Mouse (Mus musculus): Measurements from ENCODE around the gene Fbf1. TPM values are rescaled to one million over a fixed set of nuclear protein-coding genes. Genes with fewer than 3 reads are reported as not detected.

The Fbf1 gene
- polyA plus RNA-seq, 1 experiment, result 153 TPM

DNA sequence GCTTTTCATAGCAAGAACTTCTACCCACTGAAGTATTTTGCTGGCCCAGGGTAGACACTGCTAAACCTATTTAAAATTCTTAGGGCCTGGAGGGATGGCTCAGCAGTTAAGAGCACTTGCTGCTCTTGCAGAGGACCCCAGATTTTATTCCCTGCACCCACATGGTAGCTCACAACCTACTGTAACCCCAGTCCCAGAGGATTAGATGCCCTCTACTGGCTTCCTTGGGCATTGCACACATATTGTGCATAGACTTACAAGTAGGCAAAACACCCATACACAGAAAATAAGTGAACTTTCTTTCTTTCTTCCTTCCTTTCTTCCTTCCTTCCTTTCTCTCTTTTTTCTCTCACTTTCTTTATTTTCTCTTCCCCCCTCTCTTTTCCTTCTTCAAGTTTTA is 50.1 kb downstream of the Fbf1 start:
- TF ChIP-seq POLR2A (IDR thresholded peaks at IDR 0.05; ENCODE audit: borderline replicate concordance, extremely low read depth, insufficient read depth, insufficient read length, poor library complexity, severe bottlenecking) (no peak), CTCF (IDR thresholded peaks at IDR 0.05; ENCODE audit: borderline replicate concordance, extremely low read depth, insufficient read depth, insufficient read length) (no peak; the same call in 1 of the 2 replicates)
- no peak for DNase-seq (ENCODE audit: low read depth)

DNA sequence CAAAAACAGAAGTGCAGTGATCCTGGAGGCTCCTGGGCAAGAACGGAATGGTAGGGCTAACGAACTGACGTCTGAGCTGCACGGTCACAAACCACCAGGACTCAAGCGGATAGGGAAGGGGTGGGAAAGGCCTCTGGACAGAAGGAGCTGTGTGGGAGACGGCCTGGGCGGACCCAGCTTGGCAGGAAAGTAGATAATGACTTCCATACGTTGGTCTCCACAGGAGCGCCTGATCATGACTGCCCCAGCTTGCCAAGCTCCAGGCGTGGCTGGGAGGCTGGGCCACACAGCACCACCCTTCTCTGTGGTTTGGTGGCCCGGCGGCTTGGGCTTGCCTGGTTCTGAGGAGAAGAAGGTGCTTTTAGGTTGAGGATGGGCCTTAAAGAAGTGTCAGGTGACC is 50.7 kb downstream of the Fbf1 start:
- no peak for TF ChIP-seq CTCF (IDR thresholded peaks at IDR 0.05; ENCODE audit: borderline replicate concordance, extremely low read depth, insufficient read depth, insufficient read length)
- no peak for TF ChIP-seq POLR2A (IDR thresholded peaks at IDR 0.05; ENCODE audit: borderline replicate concordance, extremely low read depth, insufficient read depth, insufficient read length, poor library complexity, severe bottlenecking)
- DNase-seq (ENCODE audit: low read depth), result no peak

DNA sequence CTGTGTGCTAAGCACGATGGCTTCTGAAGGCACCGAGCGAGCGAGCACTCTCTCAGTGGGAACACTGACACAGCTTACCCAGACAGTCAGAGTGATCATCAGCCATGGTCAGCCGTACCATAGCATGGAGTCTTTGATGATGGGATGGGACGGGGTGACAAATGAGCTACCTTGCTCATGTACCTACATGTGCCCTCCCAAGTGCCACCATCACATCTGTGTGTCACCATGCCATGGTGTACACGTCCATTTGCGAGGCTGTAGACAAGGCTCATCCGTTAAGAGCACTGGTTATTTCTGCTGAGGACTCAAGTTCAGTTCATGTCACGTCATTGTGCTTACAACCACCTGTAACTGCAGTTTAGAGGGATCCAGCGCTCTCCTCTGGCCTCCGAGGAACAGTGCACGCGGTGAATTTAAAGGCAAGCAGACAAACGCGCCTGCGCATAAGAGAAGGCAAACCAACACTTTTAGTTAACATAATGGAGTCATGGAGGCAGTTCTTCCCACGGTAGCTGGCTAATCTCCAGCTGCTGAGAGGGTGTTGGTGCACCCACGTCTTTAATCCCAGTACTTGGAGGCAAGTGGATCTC is 56.3 kb downstream of the Fbf1 start:
- TF ChIP-seq CTCF (IDR thresholded peaks at IDR 0.05; ENCODE audit: borderline replicate concordance, extremely low read depth, insufficient read depth, insufficient read length) (no peak), POLR2A (IDR thresholded peaks at IDR 0.05; ENCODE audit: borderline replicate concordance, extremely low read depth, insufficient read depth, insufficient read length, poor library complexity, severe bottlenecking) (no peak)
- no peak for DNase-seq (ENCODE audit: low read depth)

DNA sequence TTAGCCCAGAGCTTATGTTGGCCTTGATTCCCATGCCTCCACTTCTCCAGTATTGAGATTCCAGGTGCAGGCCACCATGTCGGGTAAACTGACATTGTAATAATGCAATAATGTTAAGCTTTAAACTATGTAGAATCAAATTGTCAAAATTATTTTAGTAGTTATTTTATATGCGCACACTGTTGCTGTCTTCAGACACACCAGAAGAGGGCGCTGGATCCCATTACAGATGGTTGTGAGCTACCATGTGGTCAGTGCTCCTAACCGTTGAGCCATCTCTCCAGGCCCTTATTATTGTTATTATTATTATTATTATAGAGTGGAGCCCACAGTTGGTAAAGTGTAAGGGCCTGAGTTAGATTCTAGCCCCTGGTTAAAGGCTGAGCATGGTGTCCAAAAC is 56.9 kb downstream of the Fbf1 start:
- TF ChIP-seq POLR2A (IDR thresholded peaks at IDR 0.05; ENCODE audit: borderline replicate concordance, extremely low read depth, insufficient read depth, insufficient read length, poor library complexity, severe bottlenecking) (no peak), CTCF (IDR thresholded peaks at IDR 0.05; ENCODE audit: borderline replicate concordance, extremely low read depth, insufficient read depth, insufficient read length) (0 out of 2 replicates have a peak, but pooled peaks have one; percentile 4)
- no peak for DNase-seq (ENCODE audit: low read depth)

DNA sequence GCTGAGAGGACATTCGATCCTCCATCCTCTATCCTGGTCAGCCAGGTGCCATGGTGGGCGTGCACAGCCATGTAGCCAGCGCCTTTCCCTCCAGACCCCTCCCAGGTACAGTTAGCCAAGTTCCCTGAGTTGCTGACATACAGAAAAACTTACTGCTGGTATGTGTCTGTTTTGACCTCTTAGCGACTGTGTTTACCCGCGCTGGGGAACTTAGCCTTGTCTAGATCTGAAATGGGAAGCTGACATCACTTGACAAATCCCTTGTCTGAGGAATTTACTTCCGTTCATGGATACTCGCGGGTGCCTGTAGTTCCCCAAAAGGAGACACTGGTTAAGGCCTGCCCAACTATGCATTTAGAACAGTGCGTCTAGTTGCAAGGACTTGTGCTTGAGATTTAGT is 57.4 kb downstream of the Fbf1 start:
- TF ChIP-seq CTCF (IDR thresholded peaks at IDR 0.05; ENCODE audit: borderline replicate concordance, extremely low read depth, insufficient read depth, insufficient read length), result no peak
- no peak for TF ChIP-seq POLR2A (IDR thresholded peaks at IDR 0.05; ENCODE audit: borderline replicate concordance, extremely low read depth, insufficient read depth, insufficient read length, poor library complexity, severe bottlenecking)
- DNase-seq (ENCODE audit: low read depth), result no peak

DNA sequence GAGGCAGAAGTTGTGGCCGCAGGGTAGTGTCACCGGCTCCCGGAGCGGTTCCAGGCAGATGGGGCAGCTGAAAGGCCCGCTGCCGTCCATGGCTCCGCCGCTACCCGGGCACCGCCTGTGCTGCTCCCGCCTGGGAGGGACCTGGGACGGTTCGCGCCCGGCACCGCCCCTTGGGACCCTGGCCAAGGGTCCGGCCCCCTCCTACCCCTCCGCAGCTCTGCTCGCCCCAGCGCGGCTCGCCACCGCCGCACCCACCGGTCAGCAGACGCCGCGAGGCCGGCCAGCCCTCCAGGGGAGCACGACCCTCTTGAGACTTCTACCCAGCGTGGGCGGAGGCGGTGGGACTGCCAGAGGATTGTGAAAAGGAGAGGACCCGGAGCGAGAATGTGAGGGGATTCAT is 57.8 kb downstream of the Fbf1 start:
- DNase-seq (ENCODE audit: low read depth), result no peak
- no peak for TF ChIP-seq CTCF (IDR thresholded peaks at IDR 0.05; ENCODE audit: borderline replicate concordance, extremely low read depth, insufficient read depth, insufficient read length)

DNA sequence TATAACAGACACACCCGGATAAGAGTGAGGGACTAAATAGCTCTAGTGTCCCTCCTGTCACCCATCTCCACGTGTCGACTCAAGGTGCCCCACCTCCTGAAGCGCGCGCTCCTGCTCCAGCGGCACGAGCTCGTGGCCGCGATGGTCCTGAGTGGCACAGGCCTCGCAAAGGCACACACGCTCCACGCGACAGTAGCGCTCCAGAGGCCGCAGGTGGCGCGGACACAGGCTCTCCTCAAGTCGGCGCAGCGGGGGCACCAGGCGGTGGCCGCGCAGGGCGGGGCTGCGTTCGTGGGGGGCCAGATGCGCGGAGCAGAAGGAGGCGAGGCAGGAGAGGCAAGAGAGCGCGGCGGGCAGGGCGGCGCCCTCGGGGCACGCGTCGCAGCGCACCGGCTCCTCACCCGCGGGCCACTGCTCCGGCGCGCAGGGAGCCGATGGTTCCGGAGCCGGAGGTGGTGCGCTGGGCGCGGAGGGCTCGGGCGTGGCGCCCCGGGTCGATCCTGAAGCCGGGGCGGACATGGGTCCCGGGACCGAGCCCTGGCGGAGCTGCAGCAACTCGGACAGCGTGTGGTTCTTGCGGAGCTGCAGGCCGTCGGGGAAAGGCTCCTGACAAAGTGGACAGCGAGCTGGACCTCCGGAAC is 58.4 kb downstream of the Fbf1 start:
- DNase-seq (ENCODE audit: low read depth), result no peak
- no peak for TF ChIP-seq CTCF (IDR thresholded peaks at IDR 0.05; ENCODE audit: borderline replicate concordance, extremely low read depth, insufficient read depth, insufficient read length)
- no peak for TF ChIP-seq POLR2A (IDR thresholded peaks at IDR 0.05; ENCODE audit: borderline replicate concordance, extremely low read depth, insufficient read depth, insufficient read length, poor library complexity, severe bottlenecking)

DNA sequence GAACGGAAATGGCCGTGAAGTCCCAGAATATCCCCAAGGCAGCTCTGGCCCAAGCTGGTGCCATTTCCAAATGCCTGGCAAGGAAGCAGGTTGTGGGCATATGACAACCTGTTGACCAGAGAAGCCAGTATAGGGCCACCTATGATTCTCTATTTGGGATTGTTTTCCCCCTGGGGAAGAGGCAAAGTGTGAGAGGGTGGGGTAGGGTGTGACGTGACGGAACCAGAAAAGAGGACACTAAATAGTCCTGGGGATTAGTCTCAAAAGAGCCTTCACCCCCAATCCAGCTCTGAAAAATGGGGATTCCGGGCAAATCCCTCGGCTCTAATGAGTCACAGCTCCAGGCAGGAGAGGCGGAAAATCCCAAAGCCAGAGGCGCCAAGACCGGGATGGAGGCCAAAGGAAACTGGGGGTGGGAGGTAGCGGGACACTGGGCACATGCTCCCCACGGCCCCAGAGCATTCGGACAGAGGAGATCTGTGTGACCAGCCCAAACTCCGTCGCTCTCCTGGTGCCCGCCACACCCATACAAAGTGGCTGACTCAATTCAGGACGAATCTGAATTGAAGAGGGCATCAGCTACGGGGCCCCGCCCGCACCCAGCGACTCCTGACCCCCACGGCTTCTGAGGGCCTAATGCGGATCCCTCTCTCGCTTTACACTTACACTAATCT is 59.4 kb downstream of the Fbf1 start:
- DNase-seq (ENCODE audit: low read depth), result no peak
- TF ChIP-seq POLR2A (IDR thresholded peaks at IDR 0.05; ENCODE audit: borderline replicate concordance, extremely low read depth, insufficient read depth, insufficient read length, poor library complexity, severe bottlenecking) (no peak), CTCF (IDR thresholded peaks at IDR 0.05; ENCODE audit: borderline replicate concordance, extremely low read depth, insufficient read depth, insufficient read length) (no peak)

DNA sequence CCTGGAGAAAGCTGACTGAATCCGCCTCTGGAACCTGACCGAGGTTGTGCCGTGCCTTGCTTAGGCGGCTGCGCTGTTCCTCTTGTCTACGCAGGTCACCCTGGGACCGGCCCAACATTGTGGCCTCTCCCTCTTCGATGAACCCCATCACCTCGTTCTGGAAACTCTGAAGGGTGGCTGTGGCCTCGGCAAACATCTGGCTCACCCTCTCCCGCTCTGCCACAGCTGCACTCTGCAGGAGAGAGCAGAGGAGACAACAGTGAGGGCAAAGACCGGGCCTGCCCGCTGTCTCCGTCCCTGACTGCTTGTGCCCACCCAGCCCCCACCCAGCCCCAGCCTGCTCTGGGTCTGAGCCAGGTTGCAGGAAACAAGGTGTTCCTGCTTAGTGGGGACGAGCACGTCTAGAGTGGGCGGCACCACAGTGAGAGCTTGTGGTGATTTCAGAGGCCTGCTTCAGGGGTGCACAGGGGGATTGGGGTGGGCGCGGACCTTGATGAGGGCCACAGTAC is 60.1 kb downstream of the Fbf1 start:
- no peak for DNase-seq (ENCODE audit: low read depth)
- no peak for TF ChIP-seq POLR2A (IDR thresholded peaks at IDR 0.05; ENCODE audit: borderline replicate concordance, extremely low read depth, insufficient read depth, insufficient read length, poor library complexity, severe bottlenecking)
- TF ChIP-seq CTCF (IDR thresholded peaks at IDR 0.05; ENCODE audit: borderline replicate concordance, extremely low read depth, insufficient read depth, insufficient read length), result no peak

DNA sequence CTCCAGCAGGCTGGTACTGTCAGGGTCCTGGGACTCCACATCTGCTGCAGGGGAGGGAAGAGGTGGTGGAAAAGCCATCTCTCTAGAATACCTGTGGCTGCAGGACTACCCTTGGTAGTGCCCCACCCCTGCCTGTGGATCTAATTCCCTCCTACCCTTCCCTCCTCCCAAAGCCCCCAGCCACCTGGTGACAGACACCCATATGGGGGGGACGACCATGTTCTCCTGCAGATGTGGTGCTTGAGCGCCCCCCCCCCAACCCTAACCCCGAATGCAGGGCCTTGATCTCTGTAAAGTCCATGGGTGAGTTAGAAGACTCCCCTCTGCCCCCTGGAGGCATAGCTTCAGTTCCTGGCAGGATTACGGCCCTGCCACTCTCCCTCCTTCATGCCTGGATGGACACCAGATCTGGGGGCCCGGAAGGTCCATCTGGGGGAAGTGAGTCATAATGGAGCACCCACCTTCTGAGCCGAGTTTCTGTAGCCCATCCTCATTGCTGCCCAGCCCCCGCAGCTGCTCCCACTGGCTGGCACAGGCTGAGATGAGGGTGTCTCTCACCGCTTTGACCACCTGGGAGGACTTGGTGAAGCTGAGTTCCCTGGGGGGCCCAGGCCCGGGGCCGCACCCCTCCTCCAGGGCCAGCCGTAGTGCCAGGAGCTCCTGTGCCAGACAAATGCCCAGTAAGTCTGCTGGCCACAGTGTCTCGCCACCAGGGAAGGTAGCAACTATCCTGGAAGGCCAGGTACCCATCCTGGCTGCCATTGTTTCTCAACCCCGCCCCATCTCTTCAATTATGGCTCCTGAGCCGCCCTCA is 60.8 kb downstream of the Fbf1 start:
- TF ChIP-seq CTCF (IDR thresholded peaks at IDR 0.05; ENCODE audit: borderline replicate concordance, extremely low read depth, insufficient read depth, insufficient read length) (0 out of 2 replicates have a peak, but pooled peaks have one; percentile 0), POLR2A (IDR thresholded peaks at IDR 0.05; ENCODE audit: borderline replicate concordance, extremely low read depth, insufficient read depth, insufficient read length, poor library complexity, severe bottlenecking) (no peak)
- no peak for DNase-seq (ENCODE audit: low read depth)

Data from brain, embryonic 14.5 days (tissue).